Mouse (Mus musculus): Measurements from ENCODE around the gene Hoxd4. TPM values are rescaled to one million over a fixed set of nuclear protein-coding genes. Genes with fewer than 3 reads are reported as not detected.

Gene Hoxd4
- total and polyA plus RNA-seq, 2 experiments from 2014 or later: not detected

DNA sequence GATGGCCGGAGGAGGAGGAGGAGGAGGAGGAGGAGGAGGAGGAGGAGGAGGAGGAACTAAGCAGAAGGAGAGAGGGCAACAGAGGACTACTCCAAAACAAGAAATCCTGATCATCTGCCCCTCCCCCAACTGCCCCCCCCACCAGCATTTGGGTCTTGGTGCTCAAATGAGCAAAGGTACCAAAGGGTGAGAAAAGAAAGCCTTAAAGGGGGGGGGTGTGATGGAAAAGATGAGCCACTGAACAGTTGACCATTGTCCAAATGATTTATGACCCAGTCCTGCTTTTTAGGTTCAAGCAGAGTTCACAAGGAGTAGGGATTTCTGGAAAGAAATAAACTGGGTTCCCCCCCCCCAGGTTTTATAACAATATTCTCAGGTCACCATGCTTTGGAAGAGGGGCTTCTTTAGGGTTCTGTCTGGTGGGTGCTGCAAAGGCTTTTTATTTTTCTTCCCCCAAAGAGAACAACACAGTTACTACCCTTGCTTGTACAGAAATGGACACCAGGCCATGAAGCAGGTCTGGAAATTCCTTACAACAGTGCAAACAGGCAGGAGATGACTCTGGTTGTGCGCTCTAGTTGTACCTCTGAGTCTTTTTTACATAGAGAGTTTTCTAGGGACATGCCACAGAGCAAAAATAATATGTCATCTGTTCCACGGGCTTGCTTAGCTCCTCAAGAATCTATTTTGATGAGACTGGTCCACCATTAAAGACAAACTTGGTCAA, 29.7 kb downstream of the Hoxd4 start:
- H3K9me3 ChIP-seq (ENCODE audit: low read length): no peaks in the 10 kb centered on the region
- TF ChIP-seq CTCF (IDR thresholded peaks at IDR 0.05; ENCODE audit: low read depth): no peak
- H3K9ac ChIP-seq: no peak overlapping the region
- H3K4me1 ChIP-seq (ENCODE audit: insufficient read depth): no peaks in the 10 kb centered on the region
- H3K27me3 ChIP-seq (ENCODE audit: insufficient read depth, low read length): peaks cover 91% of the 10 kb centered on the region
- ATAC-seq (no peak), DNase-seq (no peak)
- H3K4me2 ChIP-seq (ENCODE audit: low read depth): no peak overlapping the region
- H3K4me3 ChIP-seq (ENCODE audit: low read depth, low read length): no peak overlapping the region
- no peak overlapping the region for H3K27ac ChIP-seq (ENCODE audit: low read depth, low read length)
- no peaks in the 10 kb centered on the region for H3K36me3 ChIP-seq (ENCODE audit: insufficient read depth)
- 23% methylated on average over 2 of the region's 3 CpGs for WGBS

- Histone ChIP-seq H3K9me3 (ENCODE audit: low read length) (no peaks in the 10 kb centered on the region), H3K27me3 (ENCODE audit: insufficient read depth, low read length) (peaks cover 91% of the 10 kb centered on the region), H3K4me3 (ENCODE audit: low read depth, low read length) (no peak overlapping the region), H3K4me2 (ENCODE audit: low read depth) (no peak overlapping the region), H3K36me3 (ENCODE audit: insufficient read depth) (no peaks in the 10 kb centered on the region), H3K27ac (ENCODE audit: low read depth, low read length) (no peak overlapping the region), H3K9ac (no peak overlapping the region), H3K4me1 (ENCODE audit: insufficient read depth) (no peaks in the 10 kb centered on the region)
- TF ChIP-seq CTCF (IDR thresholded peaks at IDR 0.05; ENCODE audit: low read depth): no peak
- DNase-seq (no peak), ATAC-seq (no peak)
Measured at GRCm38 (mm10) chr2:74741979-74742277, 30.2 kb downstream of the Hoxd4 start.

GRCm38 (mm10) chr2:74745540-74746297, 34.0 kb downstream of the Hoxd4 start:
- DNase-seq (no peak), ATAC-seq (no peak)
- no peak overlapping the region for H3K4me2 ChIP-seq (ENCODE audit: low read depth)
- H3K4me3 ChIP-seq (ENCODE audit: low read depth, low read length): no peak overlapping the region
- no peak overlapping the region for H3K9ac ChIP-seq
- peaks cover 93% of the 10 kb centered on the region for H3K27me3 ChIP-seq (ENCODE audit: insufficient read depth, low read length)
- H3K36me3 ChIP-seq (ENCODE audit: insufficient read depth): no peaks in the 10 kb centered on the region
- no peaks in the 10 kb centered on the region for H3K9me3 ChIP-seq (ENCODE audit: low read length)
- WGBS: 2% methylated on average over 6 of the region's 6 CpGs
- H3K4me1 ChIP-seq (ENCODE audit: insufficient read depth): no peaks in the 10 kb centered on the region
- H3K27ac ChIP-seq (ENCODE audit: low read depth, low read length): no peak overlapping the region
- TF ChIP-seq CTCF (IDR thresholded peaks at IDR 0.05; ENCODE audit: low read depth): no peak

GRCm38 (mm10) chr2:74746298-74746921, 34.7 kb downstream of the Hoxd4 start:
- no peak for ATAC-seq
- no peak overlapping the region for H3K27ac ChIP-seq (ENCODE audit: low read depth, low read length)
- no peak for DNase-seq

GRCm38 (mm10) chr2:74747006-74747405, 35.3 kb downstream of the Hoxd4 start:
- no peaks in the 10 kb centered on the region for H3K4me1 ChIP-seq (ENCODE audit: insufficient read depth)
- H3K9ac ChIP-seq: no peak overlapping the region
- no peak overlapping the region for H3K4me2 ChIP-seq (ENCODE audit: low read depth)
- ATAC-seq (no peak), DNase-seq (no peak)
- no peaks in the 10 kb centered on the region for H3K9me3 ChIP-seq (ENCODE audit: low read length)
- no peaks in the 10 kb centered on the region for H3K36me3 ChIP-seq (ENCODE audit: insufficient read depth)
- H3K27ac ChIP-seq (ENCODE audit: low read depth, low read length): no peak overlapping the region
- H3K4me3 ChIP-seq (ENCODE audit: low read depth, low read length): no peak overlapping the region
- WGBS: 3% methylated on average over 24 of the region's 24 CpGs
- no peak for TF ChIP-seq CTCF (IDR thresholded peaks at IDR 0.05; ENCODE audit: low read depth)
- peaks cover 95% of the 10 kb centered on the region for H3K27me3 ChIP-seq (ENCODE audit: insufficient read depth, low read length)

More at GRCm38 (mm10) chr2:74746298-74746921, 34.7 kb downstream of the Hoxd4 start:
- TF ChIP-seq CTCF (IDR thresholded peaks at IDR 0.05; ENCODE audit: low read depth): no peak
- no peak overlapping the region for H3K9ac ChIP-seq
- H3K4me1 ChIP-seq (ENCODE audit: insufficient read depth): no peaks in the 10 kb centered on the region
- WGBS: under 1% methylated on average over 58 of the region's 58 CpGs
- H3K9me3 ChIP-seq (ENCODE audit: low read length): no peaks in the 10 kb centered on the region
- no peaks in the 10 kb centered on the region for H3K36me3 ChIP-seq (ENCODE audit: insufficient read depth)
- no peak overlapping the region for H3K4me2 ChIP-seq (ENCODE audit: low read depth)
- no peak overlapping the region for H3K4me3 ChIP-seq (ENCODE audit: low read depth, low read length)
- peaks cover 95% of the 10 kb centered on the region for H3K27me3 ChIP-seq (ENCODE audit: insufficient read depth, low read length)

- H3K9me3 ChIP-seq (ENCODE audit: low read length): no peaks in the 10 kb centered on the region
- H3K36me3 ChIP-seq (ENCODE audit: insufficient read depth): no peaks in the 10 kb centered on the region
- no peak overlapping the region for H3K27ac ChIP-seq (ENCODE audit: low read depth, low read length)
- H3K4me3 ChIP-seq (ENCODE audit: low read depth, low read length): no peak overlapping the region
- no peak overlapping the region for H3K9ac ChIP-seq
- peak; percentile 56 for DNase-seq
- 3% methylated on average over 11 of the region's 11 CpGs for WGBS
- H3K4me1 ChIP-seq (ENCODE audit: insufficient read depth): no peaks in the 10 kb centered on the region
- no peak overlapping the region for H3K4me2 ChIP-seq (ENCODE audit: low read depth)
- no peak for TF ChIP-seq CTCF (IDR thresholded peaks at IDR 0.05; ENCODE audit: low read depth)
- H3K27me3 ChIP-seq (ENCODE audit: insufficient read depth, low read length): peaks cover 94% of the 10 kb centered on the region
- ATAC-seq: no peak
Measured at GRCm38 (mm10) chr2:74747661-74748141, 36.0 kb downstream of the Hoxd4 start.

Measured in forebrain, postnatal 0 days (tissue).